Mouse (Mus musculus) liver, embryonic 13.5 days (tissue): ENCODE measurements around the gene Aldh1a3. TPM values are rescaled to one million over a fixed set of nuclear protein-coding genes. Genes with fewer than 3 reads are reported as not detected.

Source experiments
- ATAC-seq: fragments of 200-750 bp; cut with Nextera tagmentation; 2 replicates; pipeline ENCODE4 v1.8.0; 2017; ENCODE audit warnings: low read depth, mild to moderate bottlenecking, moderate number of reproducible peaks, moderate library complexity
- DNase-seq: peaks from one replicate; pipeline ENCODE4 v3.0.0; 2022
- H3K27ac ChIP-seq: fragments of 300-500 bp; sonication (generic); 2 replicates; pipeline ENCODE4 v1.5.1; 2015; ENCODE audit warnings: moderate library complexity, mild to moderate bottlenecking, inconsistent platforms
- H3K27me3 ChIP-seq: fragments of 300-500 bp; sonication (generic); 2 replicates; pipeline ENCODE4 v1.6.1; 2015; ENCODE audit warnings: mild to moderate bottlenecking, inconsistent platforms
- H3K36me3 ChIP-seq: fragments of 300-500 bp; sonication (generic); 2 replicates; pipeline ENCODE4 v1.6.1; 2015; ENCODE audit warnings: mild to moderate bottlenecking, inconsistent platforms
- H3K4me1 ChIP-seq: fragments of 300-500 bp; sonication (generic); replicated peaks from 2 replicates; pipeline ENCODE4 v1.6.1; 2015; ENCODE audit warnings: inconsistent platforms
- H3K4me2 ChIP-seq: fragments of 300-500 bp; sonication (generic); 2 replicates; pipeline ENCODE4 v1.6.1; 2015; ENCODE audit warnings: inconsistent platforms, mild to moderate bottlenecking, moderate library complexity
- H3K4me3 ChIP-seq: fragments of 300-500 bp; sonication (generic); replicated peaks from 2 replicates; pipeline ENCODE4 v1.5.1; 2015; ENCODE audit warnings: mild to moderate bottlenecking, inconsistent platforms
- H3K9ac ChIP-seq: fragments of 300-500 bp; sonication (generic); 2 replicates; pipeline ENCODE4 v1.6.1; 2015; ENCODE audit warnings: mild to moderate bottlenecking, inconsistent platforms
- H3K9me3 ChIP-seq: fragments of 300-500 bp; sonication (generic); replicated peaks from 2 replicates; pipeline ENCODE4 v1.6.1; 2016; ENCODE audit warnings: inconsistent platforms
- WGBS: fragments of 180-500 bp; shearing (Covaris S2); methylation state at CpG from one replicate; pipeline ENCODE4 v1.1.7; 2015; ENCODE audit not compliant: insufficient replicate concordance; 5-methylcytosine and 5-hydroxymethylcytosine counted together
- polyA plus RNA-seq: library from polyadenylated mRNA; unstranded; fragments of >200 nt; fragmentation: Nextera tagmentation; extraction: Ambion mirVana; gene quantifications from 2 replicates; pipeline ENCODE4 v1.2.1, GENCODE M21; 2015

Gene Aldh1a3
- polyA plus RNA-seq, 1 experiment from 2014 or later = 1.3 TPM

DNA sequence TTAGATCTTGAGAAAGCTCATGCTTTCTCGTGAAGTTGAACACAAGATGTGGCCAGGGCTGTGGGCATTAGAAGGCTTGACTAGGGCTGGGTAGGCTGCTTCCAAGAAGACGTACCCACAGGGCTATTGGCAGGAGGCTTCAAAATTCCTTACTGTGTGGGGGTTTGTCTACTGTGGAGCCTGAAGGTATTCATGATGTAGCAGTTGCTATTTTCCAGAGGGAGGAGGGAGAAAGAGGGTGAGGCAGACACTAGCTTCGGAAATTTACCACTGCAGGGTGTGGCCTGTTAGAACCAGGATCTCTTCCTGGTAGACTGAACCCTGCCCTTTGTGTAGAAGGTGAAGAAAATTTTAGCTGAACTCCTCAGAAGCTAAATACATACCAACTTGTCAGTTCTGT lies 19.5 kb upstream of the Aldh1a3 start:
- DNase-seq = no peak
- WGBS = 48% methylated on average over 3 of the region's 3 CpGs
- H3K27me3 ChIP-seq = no peaks in the 10 kb centered on the region

DNA sequence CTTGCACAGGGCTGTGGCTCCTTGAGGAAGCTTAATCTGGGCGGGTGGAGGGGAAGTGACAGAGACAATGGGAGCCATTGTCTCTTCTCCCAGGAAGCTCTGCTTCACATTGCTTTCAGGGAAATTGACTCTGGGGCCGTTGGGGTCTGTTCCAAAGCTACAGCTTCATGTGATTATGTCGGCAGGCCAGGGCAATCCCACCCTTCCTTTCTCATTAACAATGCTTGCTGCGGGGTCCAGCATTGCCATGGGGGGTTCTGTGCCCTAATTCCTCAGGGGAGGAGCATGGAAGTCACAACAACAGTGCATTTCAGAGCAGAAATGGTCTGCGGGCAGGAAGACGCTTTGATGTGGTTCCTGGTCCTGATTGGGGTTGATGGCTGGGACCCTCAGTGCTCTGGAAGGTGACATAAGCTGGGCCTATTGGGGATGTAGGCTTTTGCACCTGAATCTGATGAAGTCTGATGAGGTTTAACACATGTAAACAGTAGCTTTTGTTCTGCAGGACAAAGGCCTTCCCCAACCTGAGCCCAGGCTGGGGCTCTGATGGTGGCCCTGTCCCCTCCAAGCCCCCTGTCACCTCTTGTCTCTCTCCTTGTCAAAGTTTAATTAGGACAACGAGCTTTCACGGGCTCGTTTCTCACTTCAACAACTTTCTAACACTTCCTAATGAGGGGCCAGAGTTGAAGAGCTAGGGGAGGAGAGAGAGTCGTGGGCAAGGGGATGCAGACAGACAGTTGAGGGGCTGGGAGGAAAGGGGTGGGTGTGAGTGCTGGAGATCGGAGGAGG lies 18.0 kb upstream of the Aldh1a3 start:
- H3K9me3 ChIP-seq = no peaks in the 10 kb centered on the region
- H3K27me3 ChIP-seq = no peaks in the 10 kb centered on the region
- H3K27ac ChIP-seq = no peak overlapping the region
- H3K4me2 ChIP-seq = no peak overlapping the region
- DNase-seq (no peak), ATAC-seq (no peak)
- no peaks in the 10 kb centered on the region for H3K36me3 ChIP-seq
- no peak overlapping the region for H3K4me3 ChIP-seq
- peaks cover 3% of the 10 kb centered on the region; the same call in 1 of the 2 replicates for H3K4me1 ChIP-seq
- WGBS = 24% methylated on average over 11 of the region's 11 CpGs
- no peak overlapping the region for H3K9ac ChIP-seq

More for the DNA sequence above, 19.5 kb upstream of the Aldh1a3 start:
- no peaks in the 10 kb centered on the region for H3K36me3 ChIP-seq
- no peak overlapping the region for H3K4me3 ChIP-seq
- no peak for ATAC-seq
- H3K9me3 ChIP-seq = no peaks in the 10 kb centered on the region
- H3K4me1 ChIP-seq = peaks cover 3% of the 10 kb centered on the region; the same call in 1 of the 2 replicates
- H3K4me2 ChIP-seq = no peak overlapping the region
- no peak overlapping the region for H3K9ac ChIP-seq
- H3K27ac ChIP-seq = no peak overlapping the region

DNA sequence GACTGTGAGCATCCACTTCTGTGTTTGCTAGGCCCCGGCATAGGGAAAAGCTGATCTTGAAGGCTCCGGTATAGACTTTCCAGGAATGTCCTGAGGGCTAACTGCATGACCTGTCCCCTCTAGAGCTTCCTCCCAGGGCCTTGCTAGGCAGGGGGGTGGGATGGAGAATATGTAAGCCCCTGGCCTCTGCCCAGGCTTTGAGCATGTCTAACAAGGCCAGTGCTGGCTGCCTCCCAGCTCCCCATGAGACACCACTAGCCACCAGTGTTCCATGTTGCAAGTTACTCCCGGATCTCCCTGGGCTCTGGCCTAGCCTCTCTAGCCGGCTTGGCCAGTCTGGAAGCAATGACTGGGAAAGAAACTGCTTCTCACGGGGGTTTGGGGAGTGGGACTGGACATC lies 17.4 kb upstream of the Aldh1a3 start:
- Histone ChIP-seq H3K4me3 (no peak overlapping the region), H3K36me3 (no peaks in the 10 kb centered on the region), H3K4me1 (0 out of 2 replicates have a peak, but pooled peaks cover under 1% of the 10 kb centered on the region), H3K9me3 (no peaks in the 10 kb centered on the region), H3K4me2 (no peak overlapping the region), H3K27me3 (no peaks in the 10 kb centered on the region), H3K9ac (no peak overlapping the region), H3K27ac (no peak overlapping the region)
- ATAC-seq (no peak), DNase-seq (no peak)
- WGBS = 68% methylated on average over 5 of the region's 5 CpGs

GRCm38 (mm10) chr7:66442501-66443369 lies 15.4 kb upstream of the Aldh1a3 start:
- Histone ChIP-seq H3K27me3 (no peaks in the 10 kb centered on the region), H3K4me2 (no peak overlapping the region), H3K36me3 (no peaks in the 10 kb centered on the region), H3K4me1 (no peaks in the 10 kb centered on the region), H3K9ac (no peak overlapping the region), H3K4me3 (no peak overlapping the region), H3K27ac (no peak overlapping the region), H3K9me3 (no peaks in the 10 kb centered on the region)
- no peak for ATAC-seq
- WGBS = 57% methylated on average over 15 of the region's 15 CpGs
- DNase-seq = no peak

DNA sequence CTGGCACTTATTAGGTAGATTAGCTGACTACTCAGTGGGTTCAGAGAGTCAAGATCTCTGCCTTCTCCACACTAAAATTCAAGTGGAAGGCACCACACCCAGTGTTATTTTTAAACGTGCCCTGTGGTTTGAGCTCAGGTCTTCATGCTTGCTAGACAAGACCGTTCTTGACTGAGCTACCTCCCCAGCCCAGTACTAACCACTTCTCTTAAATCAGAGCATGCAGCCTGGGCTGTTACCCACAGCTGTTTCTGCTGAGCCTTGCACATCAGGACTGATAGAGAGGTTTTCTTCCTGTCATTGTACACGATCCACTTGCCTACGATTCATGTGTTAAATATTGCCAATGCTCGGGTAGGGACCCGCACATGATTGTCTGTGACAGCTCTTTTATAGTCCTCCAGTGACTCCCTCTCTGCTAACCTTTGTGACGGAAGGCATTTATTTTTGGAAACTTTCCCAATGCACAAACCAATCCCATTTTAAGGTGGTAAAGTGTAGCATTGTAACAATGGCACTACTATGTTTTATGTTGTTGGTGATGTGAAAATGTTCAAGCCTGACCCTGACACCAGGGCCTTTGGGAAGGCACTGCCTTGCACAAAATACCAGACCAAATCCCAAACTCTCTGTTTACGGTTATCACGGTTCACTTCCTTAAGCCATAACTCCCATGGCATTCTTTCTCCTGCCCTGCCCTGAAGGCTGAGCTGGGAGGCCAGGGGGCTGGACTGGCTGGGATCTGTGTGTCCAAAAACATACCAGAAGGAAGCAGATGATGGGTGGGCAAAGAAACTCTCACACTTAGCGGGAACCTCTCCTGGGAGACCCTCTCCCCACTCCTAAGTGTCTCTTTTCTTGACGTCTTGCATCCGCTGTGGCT lies 11.7 kb upstream of the Aldh1a3 start:
- ATAC-seq (no peak), DNase-seq (no peak)
- H3K27ac ChIP-seq = no peak overlapping the region; the same call in 1 of the 2 replicates
- no peaks in the 10 kb centered on the region for H3K9me3 ChIP-seq
- no peaks in the 10 kb centered on the region for H3K36me3 ChIP-seq
- H3K4me1 ChIP-seq = no peaks in the 10 kb centered on the region
- H3K4me2 ChIP-seq = no peak overlapping the region
- WGBS = 44% methylated on average over 12 of the region's 12 CpGs
- no peak overlapping the region for H3K4me3 ChIP-seq
- no peaks in the 10 kb centered on the region for H3K27me3 ChIP-seq
- no peak overlapping the region for H3K9ac ChIP-seq

- H3K4me1 ChIP-seq = no peaks in the 10 kb centered on the region
- no peaks in the 10 kb centered on the region for H3K36me3 ChIP-seq
- no peak overlapping the region for H3K27ac ChIP-seq
- peak; percentile 18 for DNase-seq
- no peak overlapping the region for H3K4me2 ChIP-seq
- 38% methylated on average over 10 of the region's 10 CpGs for WGBS
- H3K9ac ChIP-seq = no peak overlapping the region
- H3K27me3 ChIP-seq = peaks cover 3% of the 10 kb centered on the region
- no peak overlapping the region for H3K4me3 ChIP-seq
- no peak for ATAC-seq
- no peaks in the 10 kb centered on the region for H3K9me3 ChIP-seq
These were observed 7.2 kb upstream of the Aldh1a3 start for GRCm38 (mm10) chr7:66434453-66434935.

- no peaks in the 10 kb centered on the region for H3K9me3 ChIP-seq
- H3K4me3 ChIP-seq = peak overlapping the region; percentile 36
- H3K27me3 ChIP-seq = peaks cover 63% of the 10 kb centered on the region
- H3K4me1 ChIP-seq = peaks cover 10% of the 10 kb centered on the region
- peak overlapping the region; percentile 61 for H3K4me2 ChIP-seq
- no peak overlapping the region for H3K27ac ChIP-seq
- DNase-seq = no peak
- no peak for ATAC-seq
- WGBS = 3% methylated on average over 23 of the region's 23 CpGs
- H3K9ac ChIP-seq = no peak overlapping the region
- no peaks in the 10 kb centered on the region for H3K36me3 ChIP-seq
These were observed 272 bp downstream of the Aldh1a3 start for GRCm38 (mm10) chr7:66427053-66427436.

GRCm38 (mm10) chr7:66421903-66422302 lies 5.4 kb downstream of the Aldh1a3 start:
- H3K4me1 ChIP-seq = peaks cover 2% of the 10 kb centered on the region
- no peak for ATAC-seq
- WGBS = 62% methylated on average over 8 of the region's 8 CpGs
- no peak overlapping the region for H3K9ac ChIP-seq
- H3K4me3 ChIP-seq = no peak overlapping the region
- H3K27ac ChIP-seq = no peak overlapping the region
- no peaks in the 10 kb centered on the region for H3K9me3 ChIP-seq
- no peak overlapping the region for H3K4me2 ChIP-seq
- no peak for DNase-seq
- H3K36me3 ChIP-seq = no peaks in the 10 kb centered on the region
- peaks cover 39% of the 10 kb centered on the region for H3K27me3 ChIP-seq

DNA sequence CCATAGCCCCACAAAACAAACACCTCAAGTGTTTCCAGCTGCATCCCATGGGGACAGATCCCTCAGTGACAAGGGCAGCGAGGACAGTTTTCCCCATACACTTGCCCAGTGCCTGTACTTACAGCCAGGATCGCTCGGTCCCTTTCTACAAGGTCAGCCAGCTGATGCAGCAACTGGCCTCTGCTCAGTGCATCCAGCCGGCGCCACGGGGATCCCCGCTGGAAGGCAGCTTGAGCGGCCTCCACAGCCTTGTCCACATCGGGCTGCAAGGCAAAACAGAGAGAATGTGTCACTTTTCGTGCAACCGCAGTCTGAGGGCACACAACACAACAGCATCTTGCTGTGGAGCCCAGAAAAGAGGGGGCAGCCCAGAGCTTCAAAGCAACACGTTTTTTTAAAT lies 8.3 kb downstream of the Aldh1a3 start:
- Histone ChIP-seq H3K27ac (no peak overlapping the region), H3K9ac (no peak overlapping the region), H3K4me1 (no peaks in the 10 kb centered on the region), H3K4me3 (no peak overlapping the region), H3K4me2 (no peak overlapping the region), H3K36me3 (no peaks in the 10 kb centered on the region), H3K27me3 (peaks cover 10% of the 10 kb centered on the region), H3K9me3 (no peaks in the 10 kb centered on the region)
- WGBS = 49% methylated on average over 12 of the region's 12 CpGs
- ATAC-seq (no peak), DNase-seq (no peak)

GRCm38 (mm10) chr7:66416829-66417228 lies 10.5 kb downstream of the Aldh1a3 start:
- DNase-seq = no peak
- 62% methylated on average over 4 of the region's 4 CpGs for WGBS

DNA sequence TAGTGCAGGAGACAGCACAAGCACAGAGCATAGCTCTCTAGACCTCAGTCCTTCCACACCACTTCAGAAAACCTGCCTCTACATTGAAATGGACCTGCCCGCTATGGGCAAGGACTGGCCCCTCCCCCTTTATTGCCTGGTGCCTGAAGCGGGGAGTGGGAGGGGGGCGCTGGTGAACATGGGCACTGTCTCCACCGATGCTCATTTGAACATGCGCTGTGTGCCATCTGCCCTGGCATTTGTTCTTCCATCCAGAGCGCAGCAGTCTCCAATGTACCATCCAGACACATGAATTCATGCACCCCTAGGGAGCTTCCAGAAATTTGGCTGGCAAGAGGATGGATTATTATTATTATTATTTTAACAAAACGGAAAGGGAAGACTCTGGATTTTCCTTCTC lies 14.2 kb downstream of the Aldh1a3 start:
- H3K4me1 ChIP-seq = no peaks in the 10 kb centered on the region
- ATAC-seq (no peak), DNase-seq (no peak)
- H3K9me3 ChIP-seq = no peaks in the 10 kb centered on the region
- peaks cover 5% of the 10 kb centered on the region; the same call in 1 of the 2 replicates for H3K27me3 ChIP-seq
- H3K36me3 ChIP-seq = no peaks in the 10 kb centered on the region
- no peak overlapping the region for H3K4me3 ChIP-seq
- H3K9ac ChIP-seq = no peak overlapping the region
- no peak overlapping the region for H3K27ac ChIP-seq
- 68% methylated on average over 7 of the region's 7 CpGs for WGBS
- no peak overlapping the region for H3K4me2 ChIP-seq

More at GRCm38 (mm10) chr7:66416829-66417228, 10.5 kb downstream of the Aldh1a3 start:
- Histone ChIP-seq H3K36me3 (no peaks in the 10 kb centered on the region), H3K9me3 (no peaks in the 10 kb centered on the region), H3K9ac (no peak overlapping the region), H3K4me1 (no peaks in the 10 kb centered on the region), H3K27me3 (peaks cover 5% of the 10 kb centered on the region; the same call in 1 of the 2 replicates), H3K4me3 (no peak overlapping the region), H3K4me2 (no peak overlapping the region), H3K27ac (no peak overlapping the region)
- ATAC-seq = no peak
